Mouse (Mus musculus): ENCODE measurements around the gene Adamts20. TPM values are rescaled to one million over a fixed set of nuclear protein-coding genes. Genes with fewer than 3 reads are reported as not detected.
A peak's percentile ranks its signal among the peaks of the same experiment; 100 is the strongest.

Gene Adamts20
- total RNA-seq, 1 experiment from 2014 or later: not detected

DNA sequence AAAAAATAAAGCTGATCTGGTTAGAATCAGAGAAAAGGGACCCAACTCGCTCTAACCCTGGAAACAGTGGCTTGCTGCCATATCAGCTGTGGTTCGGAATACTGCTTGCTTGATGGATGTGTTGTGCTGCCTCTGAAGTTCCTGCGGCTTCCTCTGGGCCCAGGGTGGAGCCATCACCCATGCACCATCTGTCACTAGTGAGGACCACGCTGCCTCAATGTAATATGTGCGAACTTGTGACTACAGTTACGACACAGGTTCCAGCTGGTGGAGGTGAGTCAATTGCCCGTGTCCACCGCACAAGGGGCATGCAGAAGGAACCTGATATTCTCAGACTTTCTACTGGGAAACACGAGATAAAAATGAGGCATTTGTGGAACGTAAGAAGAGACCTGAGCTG, 202.0 kb downstream of the Adamts20 start:
- no peak for ATAC-seq (ENCODE audit: extremely low read depth, insufficient number of reproducible peaks, low FRiP score, poor library complexity, severe bottlenecking)

- ATAC-seq (ENCODE audit: extremely low read depth, insufficient number of reproducible peaks, low FRiP score, poor library complexity, severe bottlenecking): no peak
These were observed 205.7 kb downstream of the Adamts20 start for GRCm38 (mm10) chr15:94259497-94259896.

DNA sequence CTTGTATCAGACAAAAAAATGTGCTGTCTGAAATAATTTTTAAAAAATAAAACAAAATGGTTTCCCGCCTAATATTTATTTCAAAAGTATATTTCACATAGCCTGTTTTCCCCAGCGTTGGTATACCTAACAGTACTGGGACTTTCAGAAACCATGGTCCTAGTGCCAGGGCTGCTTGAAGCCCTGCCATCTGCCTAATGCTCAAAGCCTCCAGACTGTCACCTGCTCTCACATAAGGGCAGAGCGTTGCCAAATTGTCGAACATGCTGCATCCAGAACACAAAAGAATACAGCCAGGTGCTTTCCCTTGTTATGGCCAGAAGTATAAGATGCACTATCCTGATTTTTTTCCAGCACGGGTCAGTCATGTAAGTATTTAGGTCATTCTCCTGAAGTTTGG, 209.7 kb downstream of the Adamts20 start:
- no peak for ATAC-seq (ENCODE audit: extremely low read depth, insufficient number of reproducible peaks, low FRiP score, poor library complexity, severe bottlenecking)

DNA sequence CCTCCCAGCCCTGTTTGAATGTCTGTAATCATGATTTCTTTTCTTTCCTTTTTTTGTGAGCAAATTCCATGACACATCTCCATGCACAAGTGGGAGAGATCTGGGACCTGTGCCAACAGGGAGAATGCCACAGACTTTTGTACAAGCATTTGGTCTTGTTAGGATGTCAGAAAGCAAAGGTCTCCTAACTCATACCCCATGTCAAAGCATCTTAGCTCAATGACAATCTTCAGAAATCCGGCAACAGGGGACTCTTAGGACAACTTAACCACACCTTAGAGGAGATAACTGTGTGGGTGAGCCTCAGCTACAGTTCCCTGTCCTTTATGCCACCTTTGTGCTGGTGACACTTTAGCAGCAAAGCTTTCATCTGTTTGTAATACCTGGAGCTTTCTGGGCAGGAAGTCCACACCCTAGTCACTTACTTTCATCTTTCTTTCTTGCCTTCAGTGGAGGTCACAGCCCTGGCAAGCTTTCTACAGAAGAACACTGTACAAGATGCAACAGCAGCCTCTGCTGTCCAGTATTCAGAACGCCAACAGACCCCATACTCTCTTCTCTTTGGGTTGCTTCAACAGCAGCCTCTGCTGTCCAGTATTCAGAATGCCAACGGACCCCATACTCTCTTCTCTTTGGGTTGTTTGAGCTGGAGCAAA, 210.2 kb downstream of the Adamts20 start:
- ATAC-seq (ENCODE audit: extremely low read depth, insufficient number of reproducible peaks, low FRiP score, poor library complexity, severe bottlenecking): peak; percentile 48; the same call in 1 of the 2 replicates

- ATAC-seq (ENCODE audit: extremely low read depth, insufficient number of reproducible peaks, low FRiP score, poor library complexity, severe bottlenecking): no peak
These were observed 210.9 kb downstream of the Adamts20 start for GRCm38 (mm10) chr15:94254091-94254860.

- no peak for ATAC-seq (ENCODE audit: extremely low read depth, insufficient number of reproducible peaks, low FRiP score, poor library complexity, severe bottlenecking)
These were observed 212.1 kb downstream of the Adamts20 start for GRCm38 (mm10) chr15:94252962-94253712.

- no peak for ATAC-seq (ENCODE audit: extremely low read depth, insufficient number of reproducible peaks, low FRiP score, poor library complexity, severe bottlenecking)
These were observed 215.5 kb downstream of the Adamts20 start for GRCm38 (mm10) chr15:94249766-94250165.

DNA sequence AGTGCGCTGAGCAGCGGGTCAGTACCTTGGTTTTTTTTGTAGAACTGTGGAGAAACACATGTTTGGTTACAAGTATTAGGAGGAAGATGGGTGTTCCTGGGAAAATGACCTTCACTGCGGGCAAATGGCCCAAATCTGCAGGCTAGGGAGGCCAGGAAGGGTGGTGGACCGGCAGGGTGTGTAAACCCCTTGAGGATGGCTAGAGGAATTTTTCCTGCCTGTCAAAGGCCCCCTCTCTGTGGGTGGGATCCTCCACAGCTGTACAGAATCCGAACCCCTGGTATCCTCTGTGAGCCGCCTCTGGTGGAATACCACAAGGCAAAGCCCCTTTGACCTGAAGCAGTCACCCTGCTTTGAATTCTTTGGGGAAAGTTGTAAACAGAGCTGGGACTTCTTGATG, 216.8 kb downstream of the Adamts20 start:
- ATAC-seq (ENCODE audit: extremely low read depth, insufficient number of reproducible peaks, low FRiP score, poor library complexity, severe bottlenecking): no peak

DNA sequence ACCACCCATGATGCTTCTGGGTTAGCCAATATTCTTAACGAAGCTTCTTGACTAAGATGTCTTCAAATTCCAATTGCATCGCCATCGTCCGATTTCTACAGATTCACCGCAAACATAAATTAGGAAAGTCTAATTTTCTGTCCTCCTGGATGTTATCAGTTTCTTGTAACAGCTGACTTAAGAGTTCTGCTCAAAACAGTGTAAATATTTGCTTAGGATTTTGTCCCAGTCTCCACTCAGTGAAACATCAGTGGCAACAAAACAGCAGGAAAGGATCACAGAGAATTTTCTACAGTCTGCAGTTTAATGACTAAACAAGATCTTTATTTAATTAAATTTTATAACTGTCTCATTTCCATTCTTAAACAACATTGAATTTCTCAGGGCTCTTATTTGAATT, 218.5 kb downstream of the Adamts20 start:
- no peak for ATAC-seq (ENCODE audit: extremely low read depth, insufficient number of reproducible peaks, low FRiP score, poor library complexity, severe bottlenecking)

DNA sequence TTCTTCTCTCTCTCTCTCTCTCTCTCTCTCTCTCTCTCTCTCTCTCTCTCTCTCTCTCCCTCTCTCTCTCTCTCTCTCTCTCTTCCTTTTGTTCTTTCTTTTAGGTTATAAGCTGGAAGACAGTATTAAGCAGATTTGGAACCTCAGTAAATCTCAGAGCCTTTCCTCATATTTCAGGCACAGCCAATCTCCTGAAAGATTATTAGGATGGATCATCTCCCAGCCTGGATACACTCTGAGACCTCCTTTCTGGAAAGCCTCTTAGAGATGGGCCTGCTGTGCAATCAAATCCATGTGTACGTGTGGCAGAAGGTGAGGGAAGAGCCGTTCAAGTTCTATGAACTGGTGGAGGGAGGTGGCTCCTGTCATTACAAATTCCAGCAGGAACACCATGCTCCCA, 220.9 kb downstream of the Adamts20 start:
- no peak for ATAC-seq (ENCODE audit: extremely low read depth, insufficient number of reproducible peaks, low FRiP score, poor library complexity, severe bottlenecking)

GRCm38 (mm10) chr15:94242133-94242532, 223.1 kb downstream of the Adamts20 start:
- no peak for ATAC-seq (ENCODE audit: extremely low read depth, insufficient number of reproducible peaks, low FRiP score, poor library complexity, severe bottlenecking)

- ATAC-seq (ENCODE audit: extremely low read depth, insufficient number of reproducible peaks, low FRiP score, poor library complexity, severe bottlenecking): no peak
These were observed 225.6 kb downstream of the Adamts20 start for GRCm38 (mm10) chr15:94239637-94240036.

DNA sequence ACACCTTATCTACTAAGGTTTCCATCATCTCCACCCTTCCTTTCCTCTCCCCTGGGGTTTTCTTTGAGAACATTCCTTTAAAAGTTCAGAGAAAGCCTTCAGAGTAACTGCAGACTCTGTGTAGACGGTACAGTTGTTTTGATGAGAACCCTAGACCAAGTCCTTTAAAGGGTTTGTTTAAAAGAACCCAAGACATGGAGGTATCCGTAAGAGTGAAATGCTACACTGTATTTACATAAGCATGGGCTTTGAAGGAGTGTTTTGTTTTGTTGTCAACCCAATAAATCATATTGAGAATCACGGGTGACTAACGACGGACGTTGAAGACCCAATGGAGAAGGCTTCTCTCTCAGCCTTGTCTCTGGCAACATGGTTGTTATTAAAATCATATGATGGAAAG, 226.1 kb downstream of the Adamts20 start:
- no peak for ATAC-seq (ENCODE audit: extremely low read depth, insufficient number of reproducible peaks, low FRiP score, poor library complexity, severe bottlenecking)

GRCm38 (mm10) chr15:94238058-94238876, 227.0 kb downstream of the Adamts20 start:
- no peak for ATAC-seq (ENCODE audit: extremely low read depth, insufficient number of reproducible peaks, low FRiP score, poor library complexity, severe bottlenecking)

DNA sequence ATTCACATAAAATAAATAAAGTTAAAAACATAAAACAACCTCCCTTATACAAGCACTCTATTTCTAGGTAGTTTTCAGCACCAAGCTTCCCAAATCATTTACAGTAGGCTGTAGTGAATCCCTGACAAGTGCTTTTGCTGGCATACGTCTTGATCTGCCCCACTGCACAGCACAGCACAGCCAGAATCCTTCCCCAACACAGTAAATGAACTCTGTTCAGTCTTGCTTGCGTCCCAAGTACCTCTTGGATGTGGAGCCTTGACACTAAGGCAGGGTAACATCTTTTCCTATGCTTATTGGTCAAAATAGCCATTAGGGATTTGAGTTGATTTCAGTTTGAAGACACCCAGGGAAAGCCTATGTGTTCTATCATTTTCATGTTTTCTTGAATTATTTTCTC, 228.5 kb downstream of the Adamts20 start:
- ATAC-seq (ENCODE audit: extremely low read depth, insufficient number of reproducible peaks, low FRiP score, poor library complexity, severe bottlenecking): no peak

GRCm38 (mm10) chr15:94236121-94236520, 229.1 kb downstream of the Adamts20 start:
- no peak for ATAC-seq (ENCODE audit: extremely low read depth, insufficient number of reproducible peaks, low FRiP score, poor library complexity, severe bottlenecking)

DNA sequence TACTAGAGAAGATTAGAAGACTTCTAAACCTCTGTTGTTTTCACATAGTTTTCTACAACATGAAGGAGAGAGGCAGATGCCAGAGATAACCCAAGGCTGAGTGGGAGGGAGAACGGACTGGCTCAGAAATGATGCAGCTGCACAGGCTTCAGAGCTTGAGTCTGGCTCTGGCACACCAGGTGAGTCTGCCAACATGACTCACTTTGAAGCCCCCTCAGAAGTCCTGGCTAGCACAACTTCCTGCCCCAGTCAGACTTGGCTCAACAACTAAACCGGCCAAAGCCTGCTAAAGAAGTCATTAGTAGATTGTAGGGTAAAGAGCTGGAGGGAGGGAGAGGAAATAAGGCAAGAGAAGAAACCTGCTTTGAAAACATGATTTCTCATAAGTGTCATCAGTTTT, 230.0 kb downstream of the Adamts20 start:
- no peak for ATAC-seq (ENCODE audit: extremely low read depth, insufficient number of reproducible peaks, low FRiP score, poor library complexity, severe bottlenecking)

DNA sequence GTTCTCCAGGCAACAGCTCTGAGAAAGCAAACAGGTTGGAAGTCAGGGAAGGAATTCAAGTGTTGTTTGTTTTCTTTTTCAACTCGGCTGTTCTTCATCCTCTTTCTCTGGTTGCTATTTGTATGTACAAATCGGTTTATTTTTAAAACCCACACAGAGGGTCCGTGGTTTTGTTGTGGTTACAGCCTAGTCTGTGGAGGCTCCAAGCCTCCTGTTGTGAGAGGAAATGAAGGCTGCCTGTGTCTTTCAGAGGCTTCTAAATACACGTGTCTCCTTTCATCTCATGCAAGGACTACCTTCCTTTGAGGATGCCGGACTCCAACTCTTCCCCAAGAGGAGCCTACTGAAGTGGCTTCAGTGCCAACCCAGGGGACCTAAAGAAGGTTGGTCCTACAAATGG, 234.0 kb downstream of the Adamts20 start:
- no peak for ATAC-seq (ENCODE audit: extremely low read depth, insufficient number of reproducible peaks, low FRiP score, poor library complexity, severe bottlenecking)

DNA sequence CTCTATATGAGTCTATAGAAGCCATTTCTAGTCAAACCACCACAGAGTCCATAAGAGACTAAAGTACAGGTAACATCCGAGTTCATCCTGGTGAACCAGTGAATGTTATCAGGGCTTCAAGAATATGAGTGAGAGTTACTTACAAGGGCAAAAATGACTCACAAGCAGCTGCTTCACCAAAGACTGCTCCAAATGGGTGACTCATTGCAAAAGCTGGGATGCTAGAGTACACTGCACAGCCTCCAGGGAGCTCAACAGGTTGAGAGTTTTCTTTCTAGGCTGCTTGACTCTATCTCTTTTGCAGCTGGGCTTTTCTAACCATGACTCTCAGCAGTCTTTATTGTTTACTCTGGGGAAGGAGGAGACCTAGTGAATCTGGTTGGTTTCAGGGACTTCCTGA, 237.8 kb downstream of the Adamts20 start:
- ATAC-seq (ENCODE audit: extremely low read depth, insufficient number of reproducible peaks, low FRiP score, poor library complexity, severe bottlenecking): no peak
